Mouse (Mus musculus) ES-Bruce4 (cell line): Measurements from ENCODE around the gene Ins1. TPM values are rescaled to one million over a fixed set of nuclear protein-coding genes. Genes with fewer than 3 reads are reported as not detected.

Experiments used
- H3K27ac ChIP-seq: 2 replicates; pipeline ENCODE4 v1.5.1; 2012; ENCODE audit warnings: low read length, inconsistent platforms; ENCODE audit not compliant: insufficient read depth
- H3K27me3 ChIP-seq: 2 replicates; pipeline ENCODE4 v1.6.1; 2012; ENCODE audit warnings: mild to moderate bottlenecking, low read length, inconsistent platforms; ENCODE audit not compliant: control insufficient read depth, poor library complexity, insufficient read depth, severe bottlenecking
- H3K36me3 ChIP-seq: 2 replicates; pipeline ENCODE4 v1.6.1; 2012; ENCODE audit warnings: inconsistent platforms, mild to moderate bottlenecking, low read length, moderate library complexity; ENCODE audit not compliant: control insufficient read depth, poor library complexity, insufficient read depth, severe bottlenecking
- H3K4me1 ChIP-seq: one replicate; pipeline ENCODE4 v1.8.1; 2011; ENCODE audit warnings: low read length; ENCODE audit not compliant: control insufficient read depth, insufficient read depth
- H3K4me3 ChIP-seq: 2 replicates; pipeline ENCODE4 v1.5.1; 2011; ENCODE audit warnings: low read depth, mild to moderate bottlenecking, low read length
- H3K9ac ChIP-seq: 2 replicates; pipeline ENCODE4 v1.6.1; 2012; ENCODE audit warnings: low read depth, mild to moderate bottlenecking, inconsistent platforms; ENCODE audit not compliant: poor library complexity, severe bottlenecking
- H3K9me3 ChIP-seq: replicated peaks from 2 replicates; pipeline ENCODE4 v1.6.1; 2012; ENCODE audit warnings: mild to moderate bottlenecking, low read length, inconsistent platforms; ENCODE audit not compliant: control insufficient read depth, poor library complexity, insufficient read depth, severe bottlenecking
- CTCF ChIP-seq: IDR thresholded peaks from one replicate; pipeline ENCODE4 v1.8.1; 2011; ENCODE audit warnings: low read depth, low read length
- EP300 ChIP-seq: IDR thresholded peaks from 2 replicates; pipeline ENCODE4 v1.6.1; 2011; ENCODE audit warnings: low read depth, low read length; ENCODE audit not compliant: insufficient read depth
- POLR2A ChIP-seq: IDR thresholded peaks from one replicate; pipeline ENCODE4 v1.8.1; 2011; ENCODE audit warnings: low read length; ENCODE audit not compliant: insufficient read depth
- polyA plus RNA-seq: library from polyadenylated mRNA; stranded (reverse); fragments of >200 nt; gene quantifications from 2 replicates; pipeline ENCODE4 v1.2.4, GENCODE M21; 2011; ENCODE audit warnings: low read depth; ENCODE audit not compliant: missing spikeins, insufficient read depth, insufficient read length

The Ins1 gene
- not detected in 2 replicates for polyA plus RNA-seq

DNA sequence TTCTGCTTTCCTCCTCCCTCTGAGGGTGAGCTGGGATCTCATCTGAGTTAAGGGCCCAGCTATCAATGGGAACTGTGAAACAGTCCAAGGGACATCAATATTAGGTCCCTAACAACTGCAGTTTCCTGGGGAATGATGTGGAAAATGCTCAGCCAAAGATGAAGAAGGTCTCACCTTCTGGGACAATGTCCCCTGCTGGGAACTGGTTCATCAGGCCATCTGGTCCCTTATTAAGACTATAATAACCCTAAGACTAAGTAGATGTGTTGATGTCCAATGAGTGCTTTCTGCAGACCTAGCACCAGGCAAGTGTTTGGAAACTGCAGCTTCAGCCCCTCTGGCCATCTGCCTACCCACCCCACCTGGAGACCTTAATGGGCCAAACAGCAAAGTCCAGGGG lies at the start of gene Ins1:
Gene Ins1, plus strand, starts transcription at position 301 of the 400 bp plus-strand sequence.
- Histone ChIP-seq H3K27ac (no peak within 1 kb of the TSS), H3K9ac (no peak within 1 kb of the TSS), H3K4me3 (no peak within 1 kb of the TSS), H3K36me3 (no peaks in the 10 kb centered on the region), H3K9me3 (no peaks in the 10 kb centered on the region), H3K27me3 (no peaks in the 10 kb centered on the region), H3K4me1 (no peaks in the 10 kb centered on the region)
- TF ChIP-seq POLR2A (no peak), CTCF (no peak), EP300 (no peak)
